Mouse (Mus musculus) mouse embryonic stem cell (cell line): ENCODE results near the gene Adamts10.

ENCODE experiments used
- in situ Hi-C, 2 experiments: fragments of 300-500 bp; cut with MboI; formaldehyde crosslinking; loops; 1 replicate in 1 of 2; 3 replicates in 1 of 2; pipeline ENCODE4 v1.14.3; 2019 to 2020; ENCODE audit warnings: low sequenced_read_pairs in 2 of 2, low pct_unique_long_range_greater_than_20kb in 1 of 2, mixed read lengths in 1 of 2; ENCODE audit not compliant: unreplicated experiment in 1 of 2

The Adamts10 gene

DNA sequence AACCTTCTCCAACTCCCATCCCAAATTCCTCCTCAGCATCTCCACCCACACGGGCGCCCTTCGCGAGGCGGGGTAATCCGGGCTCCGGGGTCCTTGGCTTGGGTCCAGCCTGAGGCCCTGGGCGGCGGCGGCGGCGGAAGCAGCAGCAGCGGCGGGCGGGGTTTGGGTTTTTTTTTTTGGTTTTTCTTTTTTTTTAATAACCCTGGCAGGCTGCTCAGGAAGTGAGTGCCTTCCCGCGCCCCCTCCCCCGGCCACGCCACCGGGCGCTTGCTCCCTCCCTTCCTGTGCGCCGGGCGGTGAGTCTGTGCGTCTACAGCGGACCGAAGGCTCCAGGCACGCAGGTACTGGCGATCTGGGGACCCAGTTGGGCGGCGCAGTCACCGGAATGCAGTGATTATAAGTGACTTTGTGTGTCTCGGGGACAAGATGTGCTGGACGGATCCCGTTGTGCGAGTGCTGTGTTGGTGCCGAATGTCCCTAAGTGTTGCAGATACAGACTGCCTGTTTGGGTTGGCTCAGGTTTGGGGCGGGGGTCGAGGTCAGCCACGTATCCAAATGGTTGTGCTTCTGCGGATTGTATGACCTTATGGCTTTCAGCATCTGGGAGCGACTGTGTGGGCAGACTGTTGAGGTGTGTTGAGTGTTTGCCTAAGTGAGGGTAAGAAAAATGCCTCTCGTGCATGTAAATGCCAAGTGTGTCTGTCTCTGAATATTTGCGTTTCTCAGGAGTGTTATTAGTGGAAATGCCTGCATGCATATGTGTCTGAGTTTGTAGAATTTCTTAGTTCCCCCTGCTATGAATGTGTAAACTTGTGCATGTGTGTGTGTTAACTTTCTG, at the start of gene Adamts10:
Gene Adamts10 (plus strand): TSS at position 287 of the 838 bp plus-strand sequence.
- in situ Hi-C loops: no loop called here

DNA sequence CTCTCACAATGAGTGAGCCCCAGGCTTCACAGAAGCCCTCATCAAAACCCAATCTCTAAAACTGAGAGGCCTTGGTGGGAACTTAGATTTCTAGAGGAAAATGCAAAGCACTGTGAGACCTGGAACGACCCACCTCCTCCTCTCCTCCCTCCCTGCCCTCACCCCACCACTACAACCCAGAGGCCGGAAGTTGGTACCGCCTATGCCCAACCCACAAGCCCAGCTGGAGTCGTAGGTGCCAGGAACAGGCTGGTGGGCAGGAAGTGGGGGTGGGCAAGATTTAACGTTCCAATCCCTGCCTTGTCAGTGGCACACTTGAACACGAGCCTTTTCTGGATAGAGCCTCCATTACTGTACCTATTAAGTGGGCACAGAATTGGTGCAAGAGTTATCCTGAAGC, 40.0 kb upstream of the Adamts10 start:
- in situ Hi-C loops: loop anchor here in 1 of 2 experiments (25.0 kb wide), 1 partner anchor 472 kb away; no protein-coding TSS in a partner anchor

DNA sequence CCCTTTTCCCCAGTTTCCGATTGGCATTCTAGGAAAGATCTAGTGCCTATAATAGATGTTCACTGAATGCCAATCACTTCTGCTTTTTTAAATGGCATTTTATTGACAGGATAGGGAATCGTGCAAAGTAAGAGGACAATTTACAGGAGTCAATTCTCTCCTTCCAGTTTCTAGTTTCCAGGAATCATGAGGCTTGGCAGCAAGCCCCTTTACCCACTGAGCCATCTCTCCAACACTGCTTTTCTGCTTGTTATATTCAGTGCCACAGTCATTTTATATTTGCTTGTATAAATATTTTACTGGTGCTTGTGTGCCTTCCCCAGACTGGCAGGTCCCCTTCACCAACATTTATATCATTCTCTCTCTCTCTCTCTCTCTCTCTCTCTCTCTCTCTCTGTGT, 36.8 kb upstream of the Adamts10 start:
- in situ Hi-C loops: loop anchor here in 1 of 2 experiments (25.0 kb wide), 1 partner anchor 475 kb away; no protein-coding TSS in a partner anchor

- in situ Hi-C loops: loop anchor here in 1 of 2 experiments (25.0 kb wide), 1 partner anchor 475 kb away; no protein-coding TSS in a partner anchor
Observed at GRCm38 (mm10) chr17:33487652-33488051, 36.4 kb upstream of the Adamts10 start.

DNA sequence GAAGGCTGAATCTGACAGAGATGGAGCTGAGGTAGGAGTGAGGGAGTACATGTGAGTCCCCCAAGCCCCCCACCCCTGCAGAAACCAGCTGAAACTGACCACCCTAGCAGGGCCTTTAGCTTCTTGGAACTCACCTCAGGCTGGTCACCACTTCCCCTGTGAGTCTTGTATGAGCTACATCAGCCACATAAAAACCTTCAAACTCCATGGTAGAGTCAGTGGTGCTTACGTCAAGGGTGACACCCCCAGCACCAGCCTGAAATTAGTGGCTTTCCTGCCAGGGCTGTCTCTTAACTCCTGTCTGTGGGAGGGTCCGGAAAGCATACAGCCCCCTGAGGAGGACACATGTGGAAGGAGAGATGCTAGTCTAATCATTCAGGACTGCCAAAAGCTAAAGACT, 32.6 kb upstream of the Adamts10 start:
- in situ Hi-C loops: loop anchor here in 1 of 2 experiments (25.0 kb wide), 1 partner anchor 479 kb away; no protein-coding TSS in a partner anchor

- in situ Hi-C loops: loop anchor here in 1 of 2 experiments (25.0 kb wide), 1 partner anchor 481 kb away; no protein-coding TSS in a partner anchor
Observed at GRCm38 (mm10) chr17:33493065-33493464, 30.9 kb upstream of the Adamts10 start.

GRCm38 (mm10) chr17:33494586-33494985, 29.4 kb upstream of the Adamts10 start:
- in situ Hi-C loops: loop anchor here in 1 of 2 experiments (25.0 kb wide), 1 partner anchor 482 kb away; no protein-coding TSS in a partner anchor

- in situ Hi-C loops: loop anchor here in 1 of 2 experiments (25.0 kb wide), 1 partner anchor 487 kb away; no protein-coding TSS in a partner anchor
Observed at GRCm38 (mm10) chr17:33498918-33499317, 25.1 kb upstream of the Adamts10 start.

GRCm38 (mm10) chr17:33508386-33508785, 15.6 kb upstream of the Adamts10 start:
- in situ Hi-C loops: no loop called here

GRCm38 (mm10) chr17:33510172-33510571, 13.8 kb upstream of the Adamts10 start:
- in situ Hi-C loops: loop anchor here in 1 of 2 experiments (10.0 kb wide), 1 partner anchor 275 kb away; the partner anchor contains the start of gene Angptl4

GRCm38 (mm10) chr17:33512441-33513415, 11.3 kb upstream of the Adamts10 start:
- in situ Hi-C loops: loop anchor here in 1 of 2 experiments (10.0 kb wide), 1 partner anchor 272 kb away; the partner anchor contains the start of gene Angptl4

GRCm38 (mm10) chr17:33513874-33514273, 10.1 kb upstream of the Adamts10 start:
- in situ Hi-C loops: loop anchor here in 1 of 2 experiments (10.0 kb wide), 1 partner anchor 271 kb away; the partner anchor contains the start of gene Angptl4

GRCm38 (mm10) chr17:33520366-33520765, 3.6 kb upstream of the Adamts10 start:
- in situ Hi-C loops: no loop called here

- in situ Hi-C loops: no loop called here
Observed at GRCm38 (mm10) chr17:33523431-33523917, 530 bp upstream of the Adamts10 start.

- in situ Hi-C loops: no loop called here
Observed at GRCm38 (mm10) chr17:33524806-33525373, 886 bp downstream of the Adamts10 start.

GRCm38 (mm10) chr17:33526506-33526905, 2.5 kb downstream of the Adamts10 start:
- in situ Hi-C loops: no loop called here

DNA sequence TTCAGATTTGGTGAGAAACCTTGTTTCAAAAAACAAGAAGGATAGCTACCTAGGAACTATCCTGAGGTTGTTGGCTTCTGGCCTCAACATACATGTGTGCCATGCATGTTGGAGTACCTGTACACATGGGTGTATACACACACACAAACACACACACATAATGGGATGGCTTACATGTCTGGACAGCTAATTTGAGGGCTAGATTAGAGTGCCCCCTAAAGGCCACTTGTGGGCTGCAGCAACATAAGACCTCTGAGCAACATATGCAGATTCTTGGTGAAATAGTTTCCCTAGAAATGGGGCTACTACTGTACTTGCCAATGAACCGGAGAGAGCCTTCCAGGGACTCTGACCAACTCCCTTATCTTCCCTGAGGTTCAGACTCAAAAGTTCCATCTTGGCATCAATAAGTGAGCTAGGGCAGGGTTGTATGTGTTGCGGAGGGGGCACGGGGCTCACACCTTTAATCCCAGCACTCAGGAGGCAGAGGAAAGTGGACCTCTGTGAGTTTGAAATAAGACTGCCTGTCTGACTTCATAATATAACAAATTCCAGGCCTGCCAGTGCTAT, 15.2 kb downstream of the Adamts10 start:
- in situ Hi-C loops: no loop called here
